Mouse (Mus musculus) erythroblast, embryonic 14.5 days (primary cell): Measurements from ENCODE around the gene Aatk. TPM values are rescaled to one million over a fixed set of nuclear protein-coding genes. Genes with fewer than 3 reads are reported as not detected.

ENCODE experiments used
- H3K27me3 ChIP-seq: 2 replicates; pipeline ENCODE4 v1.6.1; 2012; ENCODE audit warnings: inconsistent platforms; ENCODE audit not compliant: control insufficient read depth
- H3K36me3 ChIP-seq: 2 replicates; pipeline ENCODE4 v1.6.1; 2012; ENCODE audit warnings: mild to moderate bottlenecking, inconsistent platforms; ENCODE audit not compliant: control insufficient read depth
- H3K4me1 ChIP-seq: 2 replicates; pipeline ENCODE4 v1.6.1; 2012; ENCODE audit warnings: inconsistent platforms; ENCODE audit not compliant: control insufficient read depth
- H3K4me3 ChIP-seq: replicated peaks from 2 replicates; pipeline ENCODE3; 2012; ENCODE audit warnings: moderate library complexity, mild to moderate bottlenecking, inconsistent platforms
- H3K9me3 ChIP-seq: 2 replicates; pipeline ENCODE4 v1.6.1; 2012; ENCODE audit warnings: low read length, inconsistent platforms, mixed read lengths; ENCODE audit not compliant: control insufficient read depth
- GATA1 ChIP-seq: IDR thresholded peaks from 2 replicates; pipeline ENCODE4 v1.6.1; 2012; ENCODE audit warnings: low read length, inconsistent platforms, mixed read lengths
- TAL1 ChIP-seq: IDR thresholded peaks from 3 replicates; pipeline ENCODE4 v1.6.1; 2012; ENCODE audit warnings: low read length, inconsistent platforms, mixed read lengths
- polyA plus RNA-seq: library from polyadenylated mRNA; stranded (reverse); fragments of >175 nt; gene quantifications from 2 replicates; pipeline ENCODE4 v1.2.3, GENCODE M21; 2012

Gene Aatk
- polyA plus RNA-seq: 0.02 and 0.03 TPM in 2 replicates

DNA sequence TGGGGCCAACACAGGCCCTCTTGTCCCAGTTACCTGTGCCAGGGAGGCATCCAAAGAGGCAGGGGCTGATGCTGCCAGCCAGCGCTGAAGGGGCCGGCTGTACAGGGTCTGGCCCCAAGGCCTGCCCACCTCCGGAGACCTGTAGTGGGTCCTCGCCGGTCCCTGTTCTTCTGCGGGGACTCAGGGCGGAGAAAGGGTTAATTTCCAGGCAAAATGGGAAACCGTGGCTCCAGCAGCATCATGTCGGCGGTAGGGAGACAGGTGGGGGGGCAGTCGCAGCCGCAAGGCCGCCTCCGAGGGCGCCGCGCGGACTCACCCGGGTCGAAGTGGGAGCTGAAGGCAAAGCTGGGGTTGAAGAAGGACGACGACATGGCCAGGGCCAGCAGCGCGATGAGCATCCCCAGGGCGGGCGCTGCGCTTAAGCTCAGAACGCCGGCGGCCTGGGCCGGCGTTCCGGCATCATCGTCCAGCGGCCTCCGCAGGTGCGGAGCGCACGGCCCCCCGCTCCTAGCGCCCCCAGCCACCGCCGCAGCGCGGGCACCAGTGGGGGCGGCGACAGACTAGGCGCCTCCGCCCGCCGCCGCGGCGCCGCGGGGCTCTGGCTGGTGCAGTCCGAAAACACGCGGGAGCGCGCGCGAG lies at the start of gene Aatk:
TSS of gene Aatk (minus strand) at position 615 of the 639 bp plus-strand sequence.
- TF ChIP-seq TAL1: no peak
- no peak for TF ChIP-seq GATA1
- H3K9me3 ChIP-seq: no peaks in the 10 kb centered on the region
- H3K4me3 ChIP-seq: no peak within 1 kb of the TSS
- H3K4me1 ChIP-seq: no peaks in the 10 kb centered on the region
- H3K27me3 ChIP-seq: peaks cover 41% of the 10 kb centered on the region
- H3K36me3 ChIP-seq: no peaks in the 10 kb centered on the region

DNA sequence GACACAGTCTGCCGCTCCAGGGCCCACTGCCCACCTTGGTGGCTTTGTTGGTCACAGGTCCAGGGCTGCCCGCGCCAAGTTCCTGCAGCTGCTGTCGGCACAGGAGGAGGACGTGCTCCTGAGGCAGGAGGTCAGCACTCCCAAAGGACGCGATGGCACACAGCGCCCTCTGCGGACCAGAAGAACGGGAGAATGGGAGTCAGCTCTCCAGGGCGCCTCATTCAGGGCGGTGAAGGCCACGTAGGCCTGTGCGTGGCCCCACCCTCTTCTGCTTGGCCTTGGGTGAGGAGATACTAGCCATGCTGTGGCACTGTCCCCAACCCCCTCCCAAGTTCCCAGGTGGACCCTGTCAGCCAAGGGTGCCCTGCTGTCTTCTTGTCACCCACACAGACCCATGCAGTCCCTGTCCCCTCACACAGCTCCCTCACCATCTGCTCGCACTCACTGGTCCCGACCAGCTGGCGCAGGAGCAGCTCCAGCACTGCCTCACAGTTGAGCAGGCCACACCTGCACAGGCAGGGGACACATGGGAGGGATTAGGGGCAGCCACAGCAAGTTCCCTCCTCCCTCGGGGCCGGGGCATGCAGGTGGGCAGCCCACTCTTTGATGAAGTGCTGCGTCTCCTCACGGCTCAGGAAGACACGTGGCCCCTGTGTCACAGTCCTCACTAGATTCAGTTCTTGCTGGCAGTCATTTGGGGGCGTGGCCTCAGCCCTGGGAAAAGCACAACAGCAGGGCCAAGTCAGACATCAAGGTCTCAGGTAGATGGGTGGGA lies 46.0 kb upstream of the Aatk start:
- no peaks in the 10 kb centered on the region for H3K27me3 ChIP-seq
- H3K4me3 ChIP-seq: no peak overlapping the region
- peaks cover 35% of the 10 kb centered on the region for H3K4me1 ChIP-seq
- no peaks in the 10 kb centered on the region for H3K9me3 ChIP-seq
- H3K36me3 ChIP-seq: peaks cover 67% of the 10 kb centered on the region
- no peak for TF ChIP-seq GATA1
- no peak for TF ChIP-seq TAL1

- Histone ChIP-seq H3K4me1 (peaks cover 35% of the 10 kb centered on the region), H3K4me3 (no peak overlapping the region), H3K9me3 (no peaks in the 10 kb centered on the region), H3K36me3 (peaks cover 54% of the 10 kb centered on the region), H3K27me3 (no peaks in the 10 kb centered on the region)
- TF ChIP-seq TAL1 (no peak), GATA1 (no peak)
These were observed 43.7 kb upstream of the Aatk start for GRCm38 (mm10) chr11:120090661-120091060.

DNA sequence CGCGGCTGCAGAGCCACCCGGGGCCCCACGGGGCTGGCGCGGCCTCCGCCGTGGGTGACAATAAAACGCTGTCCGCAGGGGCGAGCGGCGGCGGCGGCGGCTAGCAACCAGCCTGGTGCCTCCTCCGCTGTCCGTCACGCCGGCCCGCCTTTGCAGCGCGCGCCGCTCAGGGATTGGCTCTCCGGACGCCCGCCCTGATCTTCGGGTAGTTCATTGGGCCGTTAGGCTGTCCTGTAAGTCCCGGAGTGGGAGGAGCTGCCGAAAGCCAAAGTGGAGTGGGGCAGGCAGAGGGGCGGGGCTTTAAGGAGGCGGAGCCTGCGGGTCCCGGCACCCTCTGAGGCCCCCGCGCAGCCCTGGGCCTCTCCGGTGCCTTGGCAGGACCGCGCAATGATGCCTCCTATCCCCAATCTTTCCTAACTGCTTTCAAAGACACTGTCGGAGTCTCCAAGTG lies 39.8 kb upstream of the Aatk start, which contains the start of gene Cep131:
TSS of gene Cep131 (minus strand) at position 126 of the 451 bp plus-strand sequence.
- no peaks in the 10 kb centered on the region for H3K9me3 ChIP-seq
- TF ChIP-seq GATA1 (no peak), TAL1 (no peak)
- H3K4me3 ChIP-seq: peak within 1 kb of the TSS; percentile 92
- H3K36me3 ChIP-seq: peaks cover 25% of the 10 kb centered on the region
- no peaks in the 10 kb centered on the region for H3K27me3 ChIP-seq
- H3K4me1 ChIP-seq: peaks cover 32% of the 10 kb centered on the region

DNA sequence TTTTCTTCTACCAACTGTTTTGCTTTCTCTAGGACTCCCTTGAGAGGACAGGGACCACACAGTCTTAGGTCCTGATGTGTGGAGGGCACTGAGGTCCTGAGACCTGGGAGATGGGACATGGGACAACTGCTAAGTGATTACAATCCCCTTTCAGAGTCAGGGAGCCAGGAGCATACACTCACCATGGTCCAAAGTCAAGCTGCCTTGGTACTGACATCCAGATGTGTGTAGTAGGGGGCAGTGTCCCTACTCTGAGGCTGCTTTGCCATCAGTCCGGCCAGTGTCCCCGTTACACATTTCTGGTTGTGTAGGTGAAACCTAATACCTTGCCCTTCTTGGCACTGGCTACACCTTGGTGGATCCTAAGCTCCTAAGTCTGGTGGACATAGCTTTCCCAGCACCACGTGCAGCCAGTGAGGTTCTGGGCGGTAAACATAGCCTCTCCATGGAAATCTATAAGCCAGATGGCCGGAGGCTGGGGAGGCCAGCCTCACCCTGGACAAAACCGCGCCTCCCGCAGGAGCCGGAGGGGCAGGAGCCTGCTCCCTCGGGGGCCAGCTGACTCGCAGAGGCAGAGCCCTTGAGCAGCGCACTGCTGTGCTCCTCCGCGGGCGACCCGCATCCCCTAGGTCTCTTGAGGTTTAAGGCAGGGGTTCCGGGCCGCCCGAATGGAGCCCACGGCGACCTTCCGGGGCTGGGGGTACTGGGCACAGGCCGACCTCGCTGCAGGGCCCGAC lies 39.1 kb upstream of the Aatk start:
- TF ChIP-seq GATA1: no peak
- no peak for TF ChIP-seq TAL1
- Histone ChIP-seq H3K36me3 (peaks cover 21% of the 10 kb centered on the region), H3K27me3 (no peaks in the 10 kb centered on the region), H3K9me3 (no peaks in the 10 kb centered on the region), H3K4me1 (peaks cover 32% of the 10 kb centered on the region), H3K4me3 (peak overlapping the region; percentile 92)

- H3K27me3 ChIP-seq: no peaks in the 10 kb centered on the region
- no peaks in the 10 kb centered on the region for H3K9me3 ChIP-seq
- peaks cover 4% of the 10 kb centered on the region for H3K4me1 ChIP-seq
- no peak for TF ChIP-seq GATA1
- no peak for TF ChIP-seq TAL1
- peaks cover 37% of the 10 kb centered on the region for H3K36me3 ChIP-seq
- no peak overlapping the region for H3K4me3 ChIP-seq
These were observed 33.3 kb upstream of the Aatk start for GRCm38 (mm10) chr11:120080282-120080681.

- no peaks in the 10 kb centered on the region for H3K27me3 ChIP-seq
- TF ChIP-seq TAL1: no peak
- no peak for TF ChIP-seq GATA1
- H3K4me1 ChIP-seq: no peaks in the 10 kb centered on the region
- peaks cover 43% of the 10 kb centered on the region for H3K36me3 ChIP-seq
- H3K9me3 ChIP-seq: no peaks in the 10 kb centered on the region
- H3K4me3 ChIP-seq: no peak overlapping the region
These were observed 29.2 kb upstream of the Aatk start for GRCm38 (mm10) chr11:120076191-120076590.

DNA sequence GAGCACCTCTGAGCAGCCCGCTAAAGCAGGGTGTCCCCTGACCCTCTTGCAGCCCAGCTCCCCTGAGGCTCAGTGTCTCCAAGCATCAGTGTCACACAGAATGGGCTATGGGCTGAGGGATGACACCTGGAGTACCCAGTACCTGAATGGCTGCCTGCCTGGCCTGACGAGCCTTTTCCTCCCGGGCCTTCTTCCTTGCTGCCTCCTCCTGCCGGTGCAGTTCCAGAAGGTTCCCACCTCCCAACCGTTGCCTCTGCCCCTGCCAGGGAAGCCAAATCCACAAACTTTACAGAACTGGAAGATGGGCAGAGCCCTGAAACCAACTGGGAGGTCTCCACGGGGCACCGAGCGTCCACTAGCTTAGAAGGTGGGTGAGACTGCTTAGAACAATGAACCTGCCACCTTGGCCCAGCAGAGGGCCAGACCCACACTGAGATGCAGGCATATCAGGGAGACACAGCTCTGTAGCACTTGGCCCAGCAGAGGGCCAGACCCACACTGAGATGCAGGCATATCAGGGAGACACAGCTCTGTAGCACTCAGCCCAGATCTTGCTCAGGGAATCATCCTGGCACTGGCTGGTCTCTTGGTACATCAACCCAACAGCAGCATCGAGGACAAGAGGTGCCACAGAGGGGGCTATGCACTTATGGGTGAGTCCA lies 26.1 kb upstream of the Aatk start:
- H3K9me3 ChIP-seq: no peaks in the 10 kb centered on the region
- no peak for TF ChIP-seq GATA1
- TF ChIP-seq TAL1: no peak
- H3K4me3 ChIP-seq: no peak overlapping the region
- no peaks in the 10 kb centered on the region for H3K27me3 ChIP-seq
- H3K36me3 ChIP-seq: peaks cover 45% of the 10 kb centered on the region
- no peaks in the 10 kb centered on the region for H3K4me1 ChIP-seq
